Mouse (Mus musculus): ENCODE measurements around the gene Helq.

The Helq gene

GRCm38 (mm10) chr5:100798165-100798860 is at the start of gene Helq, which contains the start of gene Mrps18c:
Gene Helq (minus strand): TSS chr5:100798598.
Gene Mrps18c (plus strand): TSS chr5:100798627.
- DNase-seq (ENCODE audit: extremely low spot score, low read depth, low spot score) = peak; percentile 76

- DNase-seq (ENCODE audit: extremely low spot score, low read depth, low spot score) = no peak
Measured at GRCm38 (mm10) chr5:100847143-100847542, 48.7 kb upstream of the Helq start.

GRCm38 (mm10) chr5:100846599-100846920 is 48.2 kb upstream of the Helq start:
- DNase-seq (ENCODE audit: extremely low spot score, low read depth, low spot score) = no peak

- no peak for DNase-seq (ENCODE audit: extremely low spot score, low read depth, low spot score)
Measured at GRCm38 (mm10) chr5:100845848-100846598, 47.6 kb upstream of the Helq start.

GRCm38 (mm10) chr5:100845485-100845847 is 47.1 kb upstream of the Helq start, which contains the start of gene Gpat3:
Gene Gpat3 (plus strand): TSS chr5:100845713.
- DNase-seq (ENCODE audit: extremely low spot score, low read depth, low spot score) = no peak

GRCm38 (mm10) chr5:100844485-100844884 is 46.1 kb upstream of the Helq start:
- no peak for DNase-seq (ENCODE audit: extremely low spot score, low read depth, low spot score)

- no peak for DNase-seq (ENCODE audit: extremely low spot score, low read depth, low spot score)
Measured at GRCm38 (mm10) chr5:100837907-100838306, 39.5 kb upstream of the Helq start.

- DNase-seq (ENCODE audit: extremely low spot score, low read depth, low spot score) = no peak
Measured at GRCm38 (mm10) chr5:100835862-100836538, 37.6 kb upstream of the Helq start.

GRCm38 (mm10) chr5:100833841-100834240 is 35.4 kb upstream of the Helq start:
- DNase-seq (ENCODE audit: extremely low spot score, low read depth, low spot score) = no peak

GRCm38 (mm10) chr5:100832680-100833079 is 34.3 kb upstream of the Helq start:
- DNase-seq (ENCODE audit: extremely low spot score, low read depth, low spot score) = no peak

GRCm38 (mm10) chr5:100828701-100829100 is 30.3 kb upstream of the Helq start:
- DNase-seq (ENCODE audit: extremely low spot score, low read depth, low spot score) = no peak

GRCm38 (mm10) chr5:100826531-100826930 is 28.1 kb upstream of the Helq start:
- no peak for DNase-seq (ENCODE audit: extremely low spot score, low read depth, low spot score)

- DNase-seq (ENCODE audit: extremely low spot score, low read depth, low spot score) = no peak
Measured at GRCm38 (mm10) chr5:100825975-100826374, 27.6 kb upstream of the Helq start.

GRCm38 (mm10) chr5:100822826-100823225 is 24.4 kb upstream of the Helq start:
- no peak for DNase-seq (ENCODE audit: extremely low spot score, low read depth, low spot score)

- DNase-seq (ENCODE audit: extremely low spot score, low read depth, low spot score) = no peak
Measured at GRCm38 (mm10) chr5:100821375-100821774, 23.0 kb upstream of the Helq start.

- no peak for DNase-seq (ENCODE audit: extremely low spot score, low read depth, low spot score)
Measured at GRCm38 (mm10) chr5:100820483-100821184, 22.2 kb upstream of the Helq start, which contains the start of gene Abraxas1. Gene Abraxas1 (minus strand): TSS chr5:100820965.

GRCm38 (mm10) chr5:100819568-100820480 is 21.4 kb upstream of the Helq start:
- DNase-seq (ENCODE audit: extremely low spot score, low read depth, low spot score) = no peak

- DNase-seq (ENCODE audit: extremely low spot score, low read depth, low spot score) = no peak
Measured at GRCm38 (mm10) chr5:100818341-100818740, 19.9 kb upstream of the Helq start.

GRCm38 (mm10) chr5:100794084-100794483 is 4.3 kb downstream of the Helq start:
- DNase-seq (ENCODE audit: extremely low spot score, low read depth, low spot score) = no peak

GRCm38 (mm10) chr5:100792261-100792660 is 6.1 kb downstream of the Helq start:
- DNase-seq (ENCODE audit: extremely low spot score, low read depth, low spot score) = no peak

Measured in hindlimb bud, embryonic 11.5 days (tissue).